Mouse (Mus musculus): ENCODE measurements around the gene D430041D05Rik.

DNA sequence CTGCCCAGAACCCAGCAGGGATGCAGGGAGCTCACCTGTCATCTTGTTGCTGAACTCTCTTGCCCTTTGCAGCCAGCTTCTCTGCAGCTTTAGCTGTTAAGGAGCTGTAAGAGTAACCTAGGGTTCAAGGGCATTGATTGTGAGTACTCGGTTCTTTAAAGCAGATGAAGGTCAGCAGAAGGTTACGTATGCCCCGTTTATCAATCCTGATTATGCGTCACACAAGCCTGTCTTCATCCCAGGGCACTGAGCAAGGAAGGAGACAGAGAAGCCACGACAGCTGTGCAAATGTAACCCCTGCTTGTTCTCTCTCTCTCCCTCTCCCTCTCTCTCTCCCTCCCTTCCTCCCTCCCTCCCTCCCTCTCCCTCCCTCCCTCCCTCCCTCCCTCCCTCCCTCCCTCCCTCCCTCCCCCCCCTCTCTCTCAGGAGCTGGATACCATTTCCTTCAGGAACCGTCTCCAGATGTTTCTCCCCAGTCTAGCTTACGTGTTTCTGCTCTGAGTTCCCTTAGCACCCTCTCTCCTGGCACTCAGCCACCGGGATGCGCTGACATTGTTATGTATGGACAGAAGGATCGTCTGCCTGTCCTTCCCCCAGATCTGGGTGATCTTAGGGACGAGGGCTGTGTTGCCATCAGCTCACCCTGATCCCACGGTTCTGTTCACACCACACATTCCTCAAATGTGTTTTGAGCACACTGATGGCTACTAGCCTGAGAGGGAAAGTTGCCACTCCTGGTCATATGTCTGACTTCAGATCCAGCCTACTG is 277.6 kb downstream of the D430041D05Rik start:
- TF ChIP-seq GATA1 (IDR thresholded peaks at IDR 0.05; ENCODE audit: borderline replicate concordance, low read length) (no peak), FLI1 (IDR thresholded peaks at IDR 0.05; ENCODE audit: low read length) (no peak)
